Mouse (Mus musculus) kidney, embryonic 15.5 days (tissue): ENCODE measurements around the gene Slc16a4. TPM values are rescaled to one million over a fixed set of nuclear protein-coding genes. Genes with fewer than 3 reads are reported as not detected.

Experiments
- ATAC-seq: fragments of 200-750 bp; cut with Nextera tagmentation; replicated peaks from 2 replicates; pipeline ENCODE4 v1.8.0; 2017; ENCODE audit warnings: moderate TSS enrichment; ENCODE audit not compliant: low FRiP score
- H3K27ac ChIP-seq: fragments of 300-500 bp; sonication (generic); 2 replicates; pipeline ENCODE4 v1.5.1; 2015; ENCODE audit warnings: mild to moderate bottlenecking, inconsistent platforms
- H3K27me3 ChIP-seq: fragments of 300-500 bp; sonication (generic); 2 replicates; pipeline ENCODE4 v1.6.1; 2015; ENCODE audit warnings: inconsistent platforms
- H3K36me3 ChIP-seq: fragments of 300-500 bp; sonication (generic); 2 replicates; pipeline ENCODE4 v1.6.1; 2015; ENCODE audit warnings: inconsistent platforms
- H3K4me1 ChIP-seq: fragments of 300-500 bp; sonication (generic); 2 replicates; pipeline ENCODE4 v1.6.1; 2015; ENCODE audit warnings: inconsistent platforms
- H3K4me2 ChIP-seq: fragments of 300-500 bp; sonication (generic); 2 replicates; pipeline ENCODE4 v1.6.1; 2015; ENCODE audit warnings: moderate library complexity, mild to moderate bottlenecking, inconsistent platforms
- H3K4me3 ChIP-seq: fragments of 300-500 bp; sonication (generic); replicated peaks from 2 replicates; pipeline ENCODE4 v1.5.1; 2015; ENCODE audit warnings: mild to moderate bottlenecking, inconsistent platforms
- H3K9ac ChIP-seq: fragments of 300-500 bp; sonication (generic); 2 replicates; pipeline ENCODE4 v1.6.1; 2015; ENCODE audit warnings: mild to moderate bottlenecking, inconsistent platforms
- H3K9me3 ChIP-seq: fragments of 300-500 bp; sonication (generic); replicated peaks from 2 replicates; pipeline ENCODE4 v1.6.1; 2016; ENCODE audit warnings: inconsistent platforms
- WGBS: fragments of 180-500 bp; shearing (Covaris S2); methylation state at CpG from one replicate; pipeline ENCODE4 v1.1.7; 2015; ENCODE audit warnings: mixed read lengths; 5-methylcytosine and 5-hydroxymethylcytosine counted together
- polyA plus RNA-seq: library from polyadenylated mRNA; unstranded; fragments of >200 nt; fragmentation: Nextera tagmentation; extraction: Ambion mirVana; gene quantifications from 2 replicates; pipeline ENCODE4 v1.2.1, GENCODE M21; 2015

Gene Slc16a4
- 8.3 and 9.8 TPM in 2 replicates for polyA plus RNA-seq

GRCm38 (mm10) chr3:107290764-107291381 is at the start of gene Slc16a4:
Gene Slc16a4 (plus strand): TSS chr3:107291230.
- ATAC-seq = peak; percentile 94
- peaks cover 13% of the 10 kb centered on the region for H3K4me1 ChIP-seq
- 19% methylated on average over 9 of the region's 9 CpGs for WGBS
- H3K27me3 ChIP-seq = no peaks in the 10 kb centered on the region
- 0 out of 2 replicates have a peak, but pooled peaks cover 1% of the 10 kb centered on the region for H3K36me3 ChIP-seq
- H3K9ac ChIP-seq = no peak within 1 kb of the TSS
- H3K9me3 ChIP-seq = no peaks in the 10 kb centered on the region
- H3K4me3 ChIP-seq = peak within 1 kb of the TSS; percentile 3; the same call in 1 of the 2 replicates
- peak within 1 kb of the TSS; percentile 43 for H3K4me2 ChIP-seq
- H3K27ac ChIP-seq = peak within 1 kb of the TSS; percentile 87

DNA sequence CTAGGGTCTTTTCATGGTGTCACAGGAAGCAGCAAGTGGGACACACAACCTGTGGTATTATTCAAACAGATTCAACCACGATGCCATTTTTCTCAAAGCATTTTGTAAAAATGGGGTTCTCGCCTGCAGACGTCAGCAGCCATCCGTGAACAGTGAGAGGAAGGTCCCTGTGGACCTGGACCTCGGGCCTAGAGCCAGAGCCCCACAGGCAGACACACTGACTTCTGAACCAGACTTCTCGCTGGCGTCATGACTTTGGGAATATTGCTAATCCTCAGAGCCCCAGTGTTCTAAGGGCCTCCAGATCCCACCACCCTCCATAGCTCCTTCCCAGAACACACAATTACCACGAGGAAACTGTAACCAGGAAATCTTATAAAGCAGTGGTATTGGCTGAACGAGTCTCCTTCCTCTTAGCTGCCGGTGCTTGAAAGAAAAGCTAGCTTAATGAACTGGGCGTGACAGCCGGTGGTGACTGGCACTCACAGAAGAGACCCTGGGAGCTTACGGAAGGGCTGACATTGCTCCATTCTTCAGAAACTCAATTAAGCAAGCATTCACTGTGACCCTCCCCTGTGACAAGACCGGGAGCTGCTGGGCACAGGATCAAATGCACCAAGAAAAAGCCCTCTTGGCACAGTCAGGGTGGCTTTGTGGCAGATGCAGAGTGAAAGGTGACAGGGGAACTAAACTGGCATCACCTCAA is 49.5 kb upstream of the Slc16a4 start:
- Histone ChIP-seq H3K27ac (no peak overlapping the region), H3K27me3 (no peaks in the 10 kb centered on the region; the same call in 1 of the 2 replicates), H3K36me3 (no peaks in the 10 kb centered on the region), H3K4me2 (no peak overlapping the region), H3K4me3 (no peak overlapping the region), H3K4me1 (no peaks in the 10 kb centered on the region), H3K9me3 (no peaks in the 10 kb centered on the region), H3K9ac (no peak overlapping the region)
- WGBS = 47% methylated on average over 14 of the region's 14 CpGs
- no peak for ATAC-seq

DNA sequence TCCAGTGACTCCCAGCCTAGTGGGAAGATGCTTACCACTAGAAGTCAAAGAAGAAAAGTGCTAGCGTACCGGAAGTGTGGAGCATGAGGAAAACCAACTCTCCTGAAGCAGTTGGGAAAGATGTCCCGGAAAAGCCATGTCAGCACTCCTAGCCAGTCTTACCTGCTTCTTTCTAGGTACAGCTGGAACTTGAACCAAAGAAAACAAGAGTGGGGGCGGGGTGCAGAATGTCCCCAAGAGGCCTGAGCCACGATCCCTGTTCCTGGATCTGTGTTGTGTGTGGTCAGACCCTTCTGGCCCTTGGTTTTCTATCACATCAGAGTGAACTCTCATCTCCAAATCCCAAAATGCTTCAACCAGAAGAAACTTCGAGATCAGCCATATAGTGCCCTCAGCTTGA is 44.2 kb upstream of the Slc16a4 start:
- H3K9ac ChIP-seq = no peak overlapping the region
- H3K27ac ChIP-seq = no peak overlapping the region
- H3K36me3 ChIP-seq = no peaks in the 10 kb centered on the region
- no peak overlapping the region for H3K4me2 ChIP-seq
- H3K9me3 ChIP-seq = no peaks in the 10 kb centered on the region
- H3K4me3 ChIP-seq = no peak overlapping the region
- WGBS = 76% methylated on average over 6 of the region's 6 CpGs
- no peaks in the 10 kb centered on the region for H3K4me1 ChIP-seq
- no peak for ATAC-seq
- H3K27me3 ChIP-seq = no peaks in the 10 kb centered on the region; the same call in 1 of the 2 replicates

DNA sequence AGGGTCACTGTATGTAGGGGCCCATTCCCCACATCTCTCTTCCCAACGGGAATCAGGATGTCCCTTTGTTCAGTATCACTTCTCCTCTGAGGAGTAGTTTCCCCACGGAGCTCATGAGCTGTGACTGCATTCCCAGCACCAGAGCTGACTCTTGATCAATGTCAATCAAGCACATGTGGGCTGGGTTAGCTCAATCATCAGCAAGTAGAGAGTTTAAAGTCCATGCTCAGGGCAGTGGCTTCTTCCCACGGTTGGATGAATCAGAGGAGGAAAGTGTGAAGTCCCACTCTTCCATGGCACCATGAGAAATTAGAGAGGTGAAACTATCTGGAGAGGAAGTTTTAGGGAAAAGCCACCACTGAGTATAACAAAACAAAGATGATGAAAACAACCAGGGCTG is 42.0 kb upstream of the Slc16a4 start:
- WGBS = 63% methylated on average over 3 of the region's 3 CpGs
- H3K4me1 ChIP-seq = no peaks in the 10 kb centered on the region
- H3K4me3 ChIP-seq = no peak overlapping the region
- H3K4me2 ChIP-seq = no peak overlapping the region
- no peaks in the 10 kb centered on the region for H3K9me3 ChIP-seq
- H3K9ac ChIP-seq = no peak overlapping the region
- no peak for ATAC-seq
- no peaks in the 10 kb centered on the region for H3K36me3 ChIP-seq
- H3K27me3 ChIP-seq = no peaks in the 10 kb centered on the region; the same call in 1 of the 2 replicates
- no peak overlapping the region for H3K27ac ChIP-seq

GRCm38 (mm10) chr3:107250320-107250719 is 40.7 kb upstream of the Slc16a4 start:
- Histone ChIP-seq H3K27ac (no peak overlapping the region), H3K27me3 (no peaks in the 10 kb centered on the region; the same call in 1 of the 2 replicates), H3K9ac (no peak overlapping the region), H3K4me3 (no peak overlapping the region), H3K36me3 (no peaks in the 10 kb centered on the region), H3K4me1 (no peaks in the 10 kb centered on the region), H3K9me3 (no peaks in the 10 kb centered on the region), H3K4me2 (no peak overlapping the region)
- 30% methylated on average over 2 of the region's 2 CpGs for WGBS
- ATAC-seq = no peak

DNA sequence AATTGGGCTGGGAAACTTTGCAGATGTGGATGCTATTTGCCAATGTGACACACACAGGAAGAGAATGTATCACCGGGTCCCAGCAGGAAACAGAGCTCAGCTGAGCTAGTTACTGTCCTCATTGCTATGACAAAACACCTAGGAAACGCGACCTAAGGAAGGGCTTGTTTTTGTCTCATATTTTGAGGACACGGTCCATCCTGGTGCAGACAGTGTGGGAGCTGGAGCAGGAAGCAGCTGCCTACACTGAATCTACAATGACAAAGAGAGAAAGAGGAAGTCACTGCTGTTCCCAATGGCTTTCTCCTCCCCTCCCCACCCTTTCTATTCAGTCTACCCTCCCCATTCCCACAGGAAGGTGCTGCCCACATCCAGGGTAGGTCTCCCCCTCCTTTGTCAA is 39.0 kb upstream of the Slc16a4 start:
- H3K36me3 ChIP-seq = no peaks in the 10 kb centered on the region
- H3K27ac ChIP-seq = no peak overlapping the region
- 52% methylated on average over 4 of the region's 4 CpGs for WGBS
- H3K9ac ChIP-seq = no peak overlapping the region
- H3K9me3 ChIP-seq = no peaks in the 10 kb centered on the region
- H3K4me2 ChIP-seq = no peak overlapping the region
- no peak overlapping the region for H3K4me3 ChIP-seq
- no peaks in the 10 kb centered on the region for H3K4me1 ChIP-seq
- no peaks in the 10 kb centered on the region for H3K27me3 ChIP-seq
- 0 out of 2 replicates have a peak, but pooled peaks have one; percentile 36 for ATAC-seq

DNA sequence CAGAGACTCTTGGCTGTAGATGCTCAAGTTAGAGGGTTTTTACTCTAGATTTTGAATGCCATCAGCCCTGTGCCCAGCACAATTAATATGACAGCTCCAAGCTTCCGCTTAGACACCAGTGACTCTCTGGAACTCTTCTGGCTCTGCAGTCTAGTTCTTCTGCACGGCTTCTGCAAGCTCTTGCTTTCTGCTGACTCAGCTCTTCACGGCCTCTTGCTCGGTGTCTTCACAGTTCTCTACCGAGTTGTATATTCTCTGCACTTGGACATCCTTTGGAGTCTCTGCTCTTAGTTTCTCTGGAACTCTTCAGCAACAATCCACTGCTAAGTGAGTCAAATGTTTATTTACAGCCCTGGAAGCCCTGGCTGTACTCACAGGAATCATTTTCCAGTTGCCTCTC is 37.1 kb upstream of the Slc16a4 start:
- no peaks in the 10 kb centered on the region for H3K27me3 ChIP-seq
- H3K27ac ChIP-seq = no peak overlapping the region
- H3K9me3 ChIP-seq = no peaks in the 10 kb centered on the region
- no peak overlapping the region for H3K4me3 ChIP-seq
- WGBS = 78% methylated on average over 5 of the region's 5 CpGs
- H3K9ac ChIP-seq = no peak overlapping the region
- no peak overlapping the region for H3K4me2 ChIP-seq
- H3K4me1 ChIP-seq = no peaks in the 10 kb centered on the region
- no peaks in the 10 kb centered on the region for H3K36me3 ChIP-seq
- ATAC-seq = no peak

DNA sequence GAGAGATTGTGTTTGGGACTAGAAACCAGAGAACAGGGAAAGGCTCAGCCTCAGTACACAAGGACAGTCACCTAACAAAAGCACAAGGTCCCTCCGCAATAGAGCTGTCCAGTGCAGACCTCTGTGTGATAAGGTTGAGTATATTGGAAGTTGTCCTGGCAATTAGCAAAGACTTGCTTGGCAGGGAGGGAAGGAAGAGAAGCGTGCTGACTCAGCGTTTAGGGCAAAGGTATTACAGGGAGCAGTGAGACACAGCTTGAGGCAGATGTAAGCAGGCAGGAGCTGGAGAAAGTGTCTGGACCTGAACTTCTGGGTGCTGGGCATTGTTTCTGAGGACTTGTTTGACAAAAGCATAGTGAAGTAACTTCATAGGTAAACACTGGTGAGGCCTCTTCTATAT is 35.0 kb upstream of the Slc16a4 start:
- no peaks in the 10 kb centered on the region for H3K36me3 ChIP-seq
- H3K4me1 ChIP-seq = peaks cover 6% of the 10 kb centered on the region
- H3K9ac ChIP-seq = no peak overlapping the region
- H3K4me3 ChIP-seq = no peak overlapping the region
- no peaks in the 10 kb centered on the region for H3K9me3 ChIP-seq
- no peak overlapping the region for H3K27ac ChIP-seq
- no peaks in the 10 kb centered on the region for H3K27me3 ChIP-seq
- ATAC-seq = no peak
- 81% methylated on average over 3 of the region's 3 CpGs for WGBS
- no peak overlapping the region for H3K4me2 ChIP-seq

DNA sequence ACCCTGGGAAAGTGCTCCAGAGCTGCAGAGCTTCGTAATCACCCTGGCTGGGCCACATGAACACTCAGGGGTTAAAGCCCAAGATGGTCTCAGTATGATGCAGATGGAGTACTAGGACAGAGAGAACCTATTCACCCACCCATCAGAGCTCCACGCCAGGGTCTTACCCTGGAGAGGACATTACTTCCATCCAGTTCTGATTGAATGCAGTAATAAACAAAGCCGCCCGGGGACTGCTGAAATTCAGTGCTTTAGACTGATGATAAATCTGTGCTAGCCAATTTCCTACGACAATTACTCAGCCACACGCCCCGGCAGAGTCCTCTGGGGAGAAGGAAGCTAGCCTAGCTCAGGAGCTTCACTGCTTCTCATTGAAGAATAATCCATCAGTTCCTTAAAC is 34.3 kb upstream of the Slc16a4 start:
- Histone ChIP-seq H3K4me1 (peaks cover 12% of the 10 kb centered on the region), H3K27ac (no peak overlapping the region), H3K9ac (no peak overlapping the region), H3K36me3 (no peaks in the 10 kb centered on the region), H3K4me2 (no peak overlapping the region), H3K27me3 (no peaks in the 10 kb centered on the region), H3K4me3 (no peak overlapping the region), H3K9me3 (no peaks in the 10 kb centered on the region)
- no peak for ATAC-seq
- 35% methylated on average over 7 of the region's 7 CpGs for WGBS

GRCm38 (mm10) chr3:107257924-107258323 is 33.1 kb upstream of the Slc16a4 start:
- Histone ChIP-seq H3K36me3 (no peaks in the 10 kb centered on the region), H3K4me3 (no peak overlapping the region), H3K4me2 (no peak overlapping the region), H3K27ac (no peak overlapping the region), H3K4me1 (peaks cover 14% of the 10 kb centered on the region), H3K9ac (no peak overlapping the region), H3K9me3 (no peaks in the 10 kb centered on the region), H3K27me3 (no peaks in the 10 kb centered on the region)
- 63% methylated on average over 5 of the region's 5 CpGs for WGBS
- ATAC-seq = no peak

GRCm38 (mm10) chr3:107260956-107261850 is 29.8 kb upstream of the Slc16a4 start:
- Histone ChIP-seq H3K4me2 (no peak overlapping the region), H3K4me1 (peaks cover 14% of the 10 kb centered on the region), H3K27me3 (no peaks in the 10 kb centered on the region), H3K4me3 (no peak overlapping the region), H3K9ac (no peak overlapping the region), H3K27ac (peak overlapping the region; percentile 32; the same call in 1 of the 2 replicates), H3K9me3 (no peaks in the 10 kb centered on the region), H3K36me3 (no peaks in the 10 kb centered on the region)
- 0 out of 2 replicates have a peak, but pooled peaks have one; percentile 49 for ATAC-seq
- WGBS = 33% methylated on average over 8 of the region's 8 CpGs

GRCm38 (mm10) chr3:107261851-107262165 is 29.2 kb upstream of the Slc16a4 start:
- no peak for ATAC-seq

More at GRCm38 (mm10) chr3:107261851-107262165, 29.2 kb upstream of the Slc16a4 start:
- Histone ChIP-seq H3K4me1 (peaks cover 14% of the 10 kb centered on the region), H3K9me3 (no peaks in the 10 kb centered on the region), H3K36me3 (no peaks in the 10 kb centered on the region), H3K27me3 (no peaks in the 10 kb centered on the region), H3K4me2 (no peak overlapping the region), H3K4me3 (no peak overlapping the region), H3K9ac (no peak overlapping the region), H3K27ac (no peak overlapping the region)
- WGBS = 20% methylated on average over 7 of the region's 7 CpGs
